Mouse (Mus musculus) mouse embryonic stem cell (cell line): ENCODE data around the gene Gzmg.
"Not testable (repeated sequence)": the region's sequence is repeated elsewhere in the genome, so short reads cannot be mapped to it uniquely, and the experiment has no call there.

Experiments
- in situ Hi-C, 2 experiments: fragments of 300-500 bp; cut with MboI; formaldehyde crosslinking; loops; 1 replicate in 1 of 2; 3 replicates in 1 of 2; pipeline ENCODE4 v1.14.3; 2019 to 2020; ENCODE audit warnings: low sequenced_read_pairs in 2 of 2, low pct_unique_long_range_greater_than_20kb in 1 of 2, mixed read lengths in 1 of 2; ENCODE audit not compliant: unreplicated experiment in 1 of 2

Gene Gzmg

DNA sequence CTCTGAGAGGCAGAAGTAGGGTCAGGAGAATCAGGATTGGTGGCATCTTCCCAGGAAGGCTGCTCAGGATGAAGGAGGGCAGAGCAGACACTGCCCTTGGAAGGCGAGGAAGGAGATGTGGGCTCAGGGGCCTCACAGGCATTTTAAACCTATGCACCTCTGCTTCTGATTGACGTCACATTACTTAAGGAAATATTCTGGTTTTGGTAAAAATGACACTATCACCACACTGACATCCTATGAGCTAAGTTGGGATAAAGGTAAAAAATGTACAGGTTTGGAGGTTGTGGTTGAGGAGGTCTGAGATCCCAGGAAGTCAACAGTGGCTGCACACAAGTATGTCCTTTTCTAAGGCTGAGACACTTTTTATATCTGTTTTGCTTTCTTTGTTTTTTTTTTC is at the start of gene Gzmg:
TSS of gene Gzmg (minus strand) at position 101 of the 400 bp plus-strand sequence.
- in situ Hi-C loops: not testable (repeated sequence)

DNA sequence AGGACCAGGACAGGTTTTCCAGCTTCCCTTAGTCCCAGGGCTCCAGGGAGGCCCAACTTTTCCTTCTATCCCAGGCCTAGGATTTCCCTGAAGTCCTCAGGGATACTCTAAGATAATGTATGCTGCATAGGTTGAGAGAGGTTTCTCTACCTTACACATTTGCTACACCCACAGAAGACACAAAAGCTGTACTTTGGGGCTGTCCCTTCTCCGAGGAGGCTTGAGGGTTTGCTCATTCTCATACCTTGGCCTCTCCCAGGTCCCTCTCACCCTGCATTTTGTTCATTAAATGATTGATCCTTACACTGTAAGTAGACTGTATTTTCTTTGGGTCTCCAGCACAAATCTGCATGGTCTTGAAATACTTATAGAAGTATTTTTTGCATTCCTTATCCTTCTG is 46.2 kb upstream of the Gzmg start:
- in situ Hi-C loops: loop anchor here (10.0 kb wide), 1 partner anchor 99 kb away; no protein-coding TSS in a partner anchor

DNA sequence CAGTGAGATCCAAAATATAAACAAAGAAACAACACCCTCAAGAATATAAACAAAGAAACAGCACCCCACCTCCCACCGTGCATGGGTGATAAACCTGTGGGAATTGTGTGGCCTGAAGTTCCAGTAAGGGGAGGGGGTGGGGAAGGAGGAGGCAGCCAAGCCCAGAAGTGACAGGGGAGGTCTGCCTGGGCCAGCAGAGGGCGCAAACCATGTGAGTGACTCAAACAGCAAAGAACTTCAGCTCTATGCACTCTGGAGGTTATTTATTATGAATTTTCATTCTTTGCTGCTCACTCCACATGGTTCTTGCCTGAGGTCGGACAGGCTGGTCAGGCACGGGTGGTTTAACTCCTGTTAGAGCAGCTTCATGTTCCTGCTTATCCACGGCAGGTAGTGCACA is 45.6 kb upstream of the Gzmg start:
- in situ Hi-C loops: loop anchor here (10.0 kb wide), 1 partner anchor 100 kb away; no protein-coding TSS in a partner anchor

DNA sequence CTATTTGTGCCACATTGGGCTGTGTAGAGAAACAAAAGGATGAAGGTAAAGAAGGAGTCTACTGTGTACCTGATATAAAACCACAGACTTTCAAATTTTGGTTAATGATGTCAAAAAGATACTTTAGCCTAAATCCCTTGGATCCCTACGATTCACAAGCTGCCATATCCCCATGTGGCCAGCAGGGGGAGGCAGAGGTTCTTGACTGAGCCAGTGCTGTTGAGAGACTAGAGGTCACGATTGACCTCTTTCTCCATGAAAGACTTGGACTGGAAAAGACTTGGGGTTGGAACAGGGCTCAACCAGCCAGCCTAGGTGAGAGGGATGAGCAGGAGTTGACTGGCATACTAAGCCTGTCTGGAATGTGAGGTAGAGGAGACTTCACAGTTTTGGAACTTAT is 44.6 kb upstream of the Gzmg start:
- in situ Hi-C loops: loop anchor here (10.0 kb wide), 1 partner anchor 101 kb away; no protein-coding TSS in a partner anchor

DNA sequence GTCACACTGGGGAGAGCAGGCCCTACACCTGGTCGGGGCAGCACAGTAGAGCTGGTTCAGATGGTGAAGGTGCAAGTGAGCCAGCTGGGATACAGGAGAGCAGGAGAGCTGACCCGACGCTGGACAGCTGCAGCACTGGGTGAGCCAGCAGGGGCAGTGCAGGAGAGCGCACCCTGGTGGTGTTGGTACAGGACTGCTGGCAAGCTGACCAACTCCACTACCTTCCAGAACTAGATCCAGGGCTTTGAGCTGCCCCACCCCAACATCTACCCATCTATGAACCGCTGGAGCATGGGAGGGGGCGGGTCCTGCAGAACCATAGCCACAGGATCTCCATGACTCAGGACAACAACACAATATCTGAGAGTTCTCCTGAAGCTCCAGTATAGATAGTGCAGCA is 27.6 kb upstream of the Gzmg start:
- in situ Hi-C loops: no loop called here

DNA sequence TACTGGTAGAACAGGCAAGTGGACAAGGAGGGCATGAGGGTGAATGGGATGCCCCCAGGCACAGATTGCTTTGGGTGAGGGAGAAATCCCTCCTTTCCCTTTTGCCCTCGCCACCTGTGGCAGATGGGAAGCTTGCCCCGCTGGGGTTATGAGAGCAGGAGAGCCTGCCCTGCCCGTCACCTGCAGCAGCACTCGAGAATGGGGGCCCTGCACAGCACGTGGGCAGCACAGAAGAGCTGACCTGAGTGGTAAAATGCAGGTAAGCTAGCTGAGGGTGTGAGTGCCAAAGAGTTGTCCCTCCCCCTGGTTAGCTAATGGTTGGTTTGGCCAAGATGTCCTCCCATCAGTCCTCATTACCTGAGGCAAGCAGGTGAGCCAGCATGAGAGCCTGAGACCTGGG is 27.1 kb upstream of the Gzmg start:
- in situ Hi-C loops: no loop called here

DNA sequence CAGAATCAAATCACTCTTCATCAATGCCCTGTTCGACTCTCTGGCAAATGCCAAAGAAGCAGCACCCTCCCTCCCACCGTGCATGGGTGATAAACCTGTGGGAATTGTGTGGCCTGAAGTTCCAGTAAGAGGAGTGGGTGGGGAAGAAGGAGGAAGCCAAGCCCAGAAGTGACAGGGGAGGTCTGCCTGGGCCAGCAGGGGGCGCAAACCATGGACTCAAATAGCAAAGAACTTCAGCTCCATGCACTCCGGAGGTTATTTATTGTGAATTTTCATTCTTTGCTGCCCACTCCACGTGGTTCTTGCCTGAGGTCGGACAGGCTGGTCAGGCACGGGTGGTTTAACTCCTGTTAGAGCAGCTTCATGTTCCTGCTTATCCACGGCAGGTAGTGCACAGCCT is 18.3 kb upstream of the Gzmg start:
- in situ Hi-C loops: not testable (repeated sequence)

DNA sequence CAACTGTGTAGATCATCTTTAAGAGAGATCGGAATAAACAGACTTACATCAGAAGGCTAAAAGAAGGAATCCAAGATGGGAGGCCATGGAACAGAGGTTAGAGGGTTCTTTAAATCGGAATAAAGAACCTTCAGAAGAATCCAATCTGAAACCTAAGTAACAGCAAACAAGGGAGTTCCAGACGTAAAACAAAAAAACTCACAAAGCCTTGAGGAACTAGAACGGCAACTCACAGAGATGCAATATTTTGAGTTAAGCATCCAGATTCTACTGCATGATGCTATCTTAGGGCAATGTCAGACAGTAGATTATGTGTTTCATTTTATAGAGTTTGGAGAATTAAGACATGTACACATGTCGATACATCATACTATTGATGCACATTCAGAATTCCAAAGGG is 15.1 kb upstream of the Gzmg start, which contains the start of gene Gzmn:
TSS of gene Gzmn (minus strand) at position 101 of the 400 bp plus-strand sequence.
- in situ Hi-C loops: no loop called here

DNA sequence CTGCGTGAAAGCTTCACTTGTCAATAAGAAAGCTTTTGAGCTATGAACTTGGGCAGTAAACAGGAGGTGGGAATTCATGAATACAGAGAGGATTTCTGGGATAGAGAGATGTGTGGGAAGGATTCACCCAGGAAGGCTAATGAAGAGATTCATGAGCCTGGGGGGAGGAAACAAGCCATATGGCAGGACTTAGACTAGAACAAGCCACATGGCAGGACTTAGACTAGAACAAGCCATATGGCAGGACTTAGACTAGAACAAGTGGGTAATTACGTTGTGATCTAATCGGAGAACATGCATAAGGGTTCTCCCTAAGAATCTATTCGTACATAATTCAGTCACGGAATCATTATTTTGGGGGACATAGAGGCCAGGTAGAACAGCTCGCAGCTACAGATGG is 14.0 kb upstream of the Gzmg start:
- in situ Hi-C loops: no loop called here

DNA sequence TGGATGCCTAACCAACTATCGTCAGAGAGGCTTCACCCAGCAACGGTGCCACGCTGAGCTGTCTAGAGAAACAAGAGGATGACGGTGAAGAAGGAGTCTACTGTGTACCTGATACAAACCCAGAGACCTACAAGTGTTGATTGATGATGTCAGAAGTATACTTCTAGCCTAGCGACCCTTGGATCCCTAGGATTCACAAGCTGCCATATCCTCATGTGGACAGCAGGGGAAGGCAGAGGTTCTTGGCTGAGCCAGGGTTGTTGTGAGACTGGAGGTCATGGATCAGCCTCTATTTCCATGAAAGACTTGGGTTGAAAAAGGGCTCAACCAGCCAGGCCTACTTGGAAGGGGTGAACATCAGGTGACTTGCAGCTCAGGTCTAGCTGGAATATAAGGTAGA is 13.4 kb upstream of the Gzmg start:
- in situ Hi-C loops: no loop called here

DNA sequence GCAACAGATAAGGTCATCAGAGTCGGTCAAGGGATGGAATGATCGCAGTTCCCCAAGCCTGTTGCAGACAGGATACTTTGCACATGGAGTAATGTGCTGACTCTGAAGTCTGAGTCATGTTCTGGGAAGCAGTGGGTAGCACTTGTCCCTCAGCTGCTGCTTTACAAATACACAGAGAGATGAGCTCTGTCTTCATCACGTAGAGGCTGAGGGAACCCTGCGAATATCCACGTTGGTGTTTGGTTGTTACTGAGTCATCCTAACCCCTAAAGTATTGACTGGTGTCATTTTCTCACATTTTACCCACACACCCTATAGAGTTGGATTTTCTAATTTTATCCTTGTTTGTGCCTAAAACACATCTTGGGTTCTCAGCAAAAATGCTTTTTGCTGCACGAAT is 8.6 kb upstream of the Gzmg start:
- in situ Hi-C loops: no loop called here

DNA sequence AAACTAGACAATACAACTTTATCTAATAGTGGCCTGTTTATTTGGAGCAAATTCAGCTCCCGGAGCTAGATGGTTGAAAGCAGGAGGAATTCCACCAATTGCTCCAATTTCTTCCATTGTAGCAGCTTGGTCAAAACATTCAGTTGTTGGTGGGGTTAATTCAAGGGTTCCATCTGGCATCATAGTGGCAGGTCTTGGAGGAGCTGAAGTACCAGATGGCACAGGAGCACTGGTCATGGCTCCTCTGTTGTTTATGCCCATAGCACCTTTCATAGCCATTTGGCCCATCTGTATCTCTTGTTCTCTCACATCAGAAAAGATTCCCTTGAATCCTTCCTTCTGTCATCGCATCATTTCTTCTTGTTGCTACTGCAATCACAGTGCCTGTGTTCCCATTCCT is 2.7 kb upstream of the Gzmg start:
- in situ Hi-C loops: no loop called here

DNA sequence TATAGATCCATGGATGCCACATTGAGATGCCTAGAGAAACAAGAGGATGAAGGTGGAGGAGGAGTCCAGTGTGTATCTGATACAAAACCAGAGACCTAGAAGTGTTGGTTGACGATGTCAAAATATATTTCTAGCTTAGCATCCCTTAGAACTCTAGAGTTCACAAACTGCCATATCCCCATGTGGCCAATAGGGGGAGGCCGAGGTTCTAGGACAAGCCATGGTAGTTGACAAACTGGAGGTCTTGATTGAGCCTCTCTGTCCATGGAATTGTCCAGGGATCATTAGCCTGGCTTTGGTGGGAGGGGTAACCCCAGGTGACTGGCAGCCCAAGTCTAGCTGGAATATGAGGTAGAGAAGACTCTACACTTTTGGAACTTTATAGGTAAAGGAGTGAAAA is 4.0 kb downstream of the Gzmg start:
- in situ Hi-C loops: no loop called here

DNA sequence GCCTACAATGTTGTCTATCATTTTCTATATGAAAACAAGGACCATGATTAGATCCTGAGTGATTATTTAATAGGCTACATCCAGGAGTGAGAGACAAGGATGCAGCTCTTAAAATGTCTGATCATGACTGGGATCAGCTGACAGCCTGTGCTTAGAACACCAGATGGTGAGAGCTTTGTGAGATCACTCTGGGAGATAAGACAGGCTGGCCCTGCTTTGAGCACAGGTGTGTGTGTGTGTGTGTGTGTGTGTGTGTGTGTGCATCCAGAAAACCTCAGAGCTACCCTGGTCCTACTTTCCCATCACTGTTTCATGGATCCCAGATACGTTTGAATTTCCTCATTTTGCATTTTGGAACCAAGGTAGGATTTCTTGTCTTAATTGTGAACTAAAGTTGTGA is 25.7 kb downstream of the Gzmg start:
- in situ Hi-C loops: not testable (repeated sequence)

DNA sequence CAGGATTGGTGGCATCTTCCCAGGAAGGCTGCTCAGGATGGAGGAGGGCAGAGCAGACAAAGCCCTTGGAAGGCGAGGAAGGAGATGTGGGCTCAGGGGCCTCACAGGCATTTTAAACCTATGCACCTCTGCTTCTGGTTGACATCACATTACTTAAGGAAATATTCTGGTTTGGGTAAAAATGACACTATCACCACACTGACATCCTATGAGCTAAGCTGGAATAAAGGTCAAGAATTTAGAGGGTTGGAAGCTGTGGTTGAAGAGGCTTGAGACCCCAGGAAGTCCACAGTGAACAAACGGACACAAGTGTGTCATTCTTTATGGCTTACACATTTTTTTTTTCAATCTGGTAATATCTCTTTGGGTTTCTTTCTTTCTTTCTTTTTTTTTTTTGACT is 26.9 kb downstream of the Gzmg start, which contains the start of gene Gzmd:
TSS of gene Gzmd (minus strand) at position 101 of the 400 bp plus-strand sequence.
- in situ Hi-C loops: not testable (repeated sequence)

DNA sequence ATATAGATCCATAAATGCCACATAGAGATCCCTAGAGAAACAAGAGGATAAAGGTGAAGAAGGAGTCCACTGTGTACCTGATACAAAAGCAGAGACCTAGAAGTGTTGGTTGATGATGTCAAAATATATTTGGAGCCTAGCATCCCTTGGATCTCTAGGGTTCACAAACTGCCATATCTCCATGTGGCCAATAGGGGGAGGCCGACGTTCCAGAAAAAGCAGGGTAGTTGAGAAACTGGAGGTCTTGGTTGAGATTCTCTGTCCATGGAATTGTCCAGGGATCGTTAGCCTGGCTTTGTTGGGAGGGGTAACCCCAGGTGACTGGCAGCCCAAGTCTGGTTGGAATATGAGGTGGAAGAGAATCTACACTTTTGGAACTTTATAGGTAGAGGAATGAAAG is 31.0 kb downstream of the Gzmg start:
- in situ Hi-C loops: no loop called here

DNA sequence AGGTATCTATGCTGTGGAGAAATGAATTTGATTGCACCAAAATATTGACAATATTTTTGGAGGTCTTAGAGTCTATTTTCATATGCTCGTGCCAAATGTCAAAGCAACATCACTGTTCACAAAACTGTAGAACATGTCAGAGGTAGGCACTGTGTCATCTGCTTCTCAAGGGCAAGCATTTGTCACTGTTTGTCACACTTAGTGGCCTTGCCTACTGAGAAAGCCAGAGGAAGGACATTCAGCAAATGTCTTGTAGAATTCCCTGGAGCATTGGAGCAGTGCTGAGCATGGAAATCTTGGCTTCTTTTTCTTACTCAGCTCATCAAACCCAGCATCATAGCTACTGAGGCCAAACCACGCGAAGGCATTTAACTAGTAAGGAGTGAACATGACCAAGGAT is 35.9 kb downstream of the Gzmg start:
- in situ Hi-C loops: no loop called here

DNA sequence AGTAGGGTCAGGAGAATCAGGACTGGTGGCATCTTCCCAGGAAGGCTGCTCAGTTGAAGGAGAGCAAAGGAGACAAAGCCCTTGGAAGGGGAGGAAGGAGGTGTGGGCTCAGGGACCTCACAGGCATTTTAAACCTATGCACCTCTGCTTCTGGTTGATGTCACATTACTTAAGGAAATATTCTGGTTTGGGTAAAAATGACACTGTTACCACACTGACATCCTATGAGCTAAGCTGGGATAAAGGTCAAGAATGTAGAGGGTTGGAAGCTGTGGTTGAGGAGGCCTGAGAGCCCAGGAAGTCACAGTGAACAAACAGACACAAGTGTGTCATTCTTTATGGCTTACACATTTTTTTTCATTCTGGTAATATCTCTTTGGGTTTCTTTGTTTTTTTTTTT is 38.9 kb downstream of the Gzmg start, which contains the start of gene Gzme:
TSS of gene Gzme (minus strand) at position 101 of the 400 bp plus-strand sequence.
- in situ Hi-C loops: no loop called here

DNA sequence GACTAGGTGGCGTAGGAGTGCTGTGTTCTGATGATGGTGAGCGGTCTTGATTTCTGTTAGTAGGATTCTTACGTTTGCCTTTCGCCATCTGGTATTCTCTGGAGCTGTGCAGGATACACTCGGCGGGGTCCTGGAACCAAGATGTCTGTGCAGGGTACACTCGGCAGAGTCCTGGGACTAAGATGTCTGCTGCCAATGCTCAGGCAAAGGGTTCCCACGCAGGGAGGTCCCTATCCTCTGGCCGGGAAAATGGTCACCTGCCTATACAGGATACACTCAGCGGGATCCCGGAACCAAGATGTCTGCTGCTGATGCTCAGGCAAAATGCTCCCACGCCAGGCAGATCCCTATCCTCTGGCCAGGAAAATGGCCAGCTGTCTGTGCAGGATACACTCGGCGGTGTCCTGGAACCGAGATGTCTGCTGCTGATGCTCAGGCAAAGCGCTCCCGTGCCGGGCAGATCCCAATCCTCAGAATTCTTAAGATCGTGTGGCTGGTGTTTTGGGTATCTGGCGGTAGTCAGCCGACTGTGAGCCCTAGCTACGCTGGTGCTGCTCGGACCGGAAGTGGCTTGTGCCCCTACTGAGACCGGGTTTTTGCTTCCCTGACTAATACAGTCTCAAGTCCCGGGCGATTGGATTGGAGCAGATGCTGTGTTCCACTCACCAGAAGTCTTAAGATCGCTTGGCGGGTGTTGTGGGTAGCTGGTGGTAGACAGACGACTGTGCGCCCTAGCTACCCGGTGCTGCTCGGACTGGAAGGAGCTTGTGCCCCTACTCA is 43.7 kb downstream of the Gzmg start:
- in situ Hi-C loops: not testable (repeated sequence)
